Mouse (Mus musculus) hindbrain, embryonic 16.5 days (tissue): ENCODE data around the gene Gramd4. TPM values are rescaled to one million over a fixed set of nuclear protein-coding genes. Genes with fewer than 3 reads are reported as not detected.

ENCODE experiments used
- ATAC-seq: fragments of 200-750 bp; cut with Nextera tagmentation; 2 replicates; pipeline ENCODE4 v1.8.0; 2017; ENCODE audit warnings: moderate TSS enrichment, moderate library complexity
- H3K27ac ChIP-seq: fragments of 300-500 bp; sonication (generic); 2 replicates; pipeline ENCODE4 v1.5.1; 2014; ENCODE audit warnings: low read depth, mild to moderate bottlenecking, control low read depth, low read length, moderate library complexity
- H3K27me3 ChIP-seq: fragments of 300-500 bp; sonication (generic); replicated peaks from 2 replicates; pipeline ENCODE4 v1.6.1; 2014; ENCODE audit warnings: low read length; ENCODE audit not compliant: control insufficient read depth, insufficient read depth
- H3K36me3 ChIP-seq: fragments of 300-500 bp; sonication (generic); 2 replicates; pipeline ENCODE4 v1.6.1; 2014; ENCODE audit warnings: mild to moderate bottlenecking, low read length, moderate library complexity, mixed read lengths; ENCODE audit not compliant: control insufficient read depth, insufficient read depth
- H3K4me1 ChIP-seq: fragments of 300-500 bp; sonication (generic); 2 replicates; pipeline ENCODE4 v1.6.1; 2014; ENCODE audit warnings: low read depth, low read length; ENCODE audit not compliant: control insufficient read depth, insufficient read depth
- H3K4me2 ChIP-seq: fragments of 300-500 bp; sonication (generic); 2 replicates; pipeline ENCODE4 v1.6.1; 2014; ENCODE audit warnings: mild to moderate bottlenecking, low read length, control low read depth, moderate library complexity
- H3K4me3 ChIP-seq: fragments of 300-500 bp; sonication (generic); 2 replicates; pipeline ENCODE4 v1.5.1; 2014; ENCODE audit warnings: mild to moderate bottlenecking, low read length, control low read depth, moderate library complexity
- H3K9ac ChIP-seq: fragments of 300-500 bp; sonication (generic); 2 replicates; pipeline ENCODE4 v1.6.1; 2014; ENCODE audit warnings: low read depth, mild to moderate bottlenecking, control low read depth, low read length, moderate library complexity
- H3K9me3 ChIP-seq: fragments of 300-500 bp; sonication (generic); 2 replicates; pipeline ENCODE4 v1.6.1; 2014; ENCODE audit warnings: mild to moderate bottlenecking, low read length, moderate library complexity; ENCODE audit not compliant: control insufficient read depth
- WGBS: fragments of 180-500 bp; shearing (Covaris S2); extraction: QIAGEN DNeasy Blood & Tissue Kit; methylation state at CpG from one replicate; pipeline ENCODE4 v1.1.7; 2014; 5-methylcytosine and 5-hydroxymethylcytosine counted together
- polyA plus RNA-seq: library from polyadenylated mRNA; unstranded; fragments of >200 nt; fragmentation: Nextera tagmentation; extraction: Ambion mirVana; gene quantifications from 2 replicates; pipeline ENCODE4 v1.2.1, GENCODE M21; 2015

Gramd4 gene
- polyA plus RNA-seq = 18.4 and 30.4 TPM in 2 replicates

GRCm38 (mm10) chr15:86057413-86057812 is at the start of gene Gramd4:
Gene Gramd4 (plus strand): TSS chr15:86057695.
- Histone ChIP-seq H3K9me3 (no peaks in the 10 kb centered on the region), H3K9ac (peak within 1 kb of the TSS; percentile 99), H3K4me1 (peaks cover 38% of the 10 kb centered on the region), H3K4me2 (peak within 1 kb of the TSS; percentile 80), H3K27me3 (no peaks in the 10 kb centered on the region), H3K27ac (peak within 1 kb of the TSS; percentile 93), H3K4me3 (peak within 1 kb of the TSS; percentile 78), H3K36me3 (no peaks in the 10 kb centered on the region)
- ATAC-seq = 0 out of 2 replicates have a peak, but pooled peaks have one; percentile 9
- 23% methylated on average over 6 of the region's 6 CpGs for WGBS

GRCm38 (mm10) chr15:86013130-86013529 is 44.4 kb upstream of the Gramd4 start:
- ATAC-seq = peak; percentile 62; the same call in 1 of the 2 replicates
- no peak overlapping the region for H3K27ac ChIP-seq
- 21% methylated on average over 2 of the region's 2 CpGs for WGBS
- H3K9ac ChIP-seq = no peak overlapping the region
- H3K4me2 ChIP-seq = no peak overlapping the region
- peaks cover 8% of the 10 kb centered on the region for H3K4me1 ChIP-seq
- H3K36me3 ChIP-seq = no peaks in the 10 kb centered on the region
- H3K4me3 ChIP-seq = no peak overlapping the region
- no peaks in the 10 kb centered on the region for H3K9me3 ChIP-seq
- no peaks in the 10 kb centered on the region for H3K27me3 ChIP-seq

GRCm38 (mm10) chr15:86013656-86014055 is 43.8 kb upstream of the Gramd4 start:
- Histone ChIP-seq H3K4me3 (no peak overlapping the region), H3K9ac (no peak overlapping the region), H3K4me1 (peaks cover 8% of the 10 kb centered on the region), H3K4me2 (no peak overlapping the region), H3K27ac (no peak overlapping the region), H3K36me3 (no peaks in the 10 kb centered on the region), H3K9me3 (no peaks in the 10 kb centered on the region), H3K27me3 (no peaks in the 10 kb centered on the region)
- no peak for ATAC-seq
- 18% methylated on average over 10 of the region's 10 CpGs for WGBS

GRCm38 (mm10) chr15:86015026-86015425 is 42.5 kb upstream of the Gramd4 start:
- H3K27ac ChIP-seq = no peak overlapping the region
- no peaks in the 10 kb centered on the region for H3K36me3 ChIP-seq
- H3K9ac ChIP-seq = no peak overlapping the region
- no peak overlapping the region for H3K4me2 ChIP-seq
- H3K9me3 ChIP-seq = peaks cover 3% of the 10 kb centered on the region; the same call in 1 of the 2 replicates
- ATAC-seq = no peak
- H3K4me1 ChIP-seq = peaks cover 8% of the 10 kb centered on the region
- H3K4me3 ChIP-seq = no peak overlapping the region
- 74% methylated on average over 7 of the region's 7 CpGs for WGBS
- H3K27me3 ChIP-seq = no peaks in the 10 kb centered on the region

GRCm38 (mm10) chr15:86015860-86016541 is 41.5 kb upstream of the Gramd4 start:
- 68% methylated on average over 13 of the region's 13 CpGs for WGBS

GRCm38 (mm10) chr15:86017336-86017735 is 40.2 kb upstream of the Gramd4 start:
- Histone ChIP-seq H3K9ac (no peak overlapping the region), H3K4me3 (no peak overlapping the region), H3K36me3 (no peaks in the 10 kb centered on the region), H3K27me3 (no peaks in the 10 kb centered on the region), H3K27ac (no peak overlapping the region), H3K4me2 (no peak overlapping the region), H3K4me1 (peaks cover 10% of the 10 kb centered on the region), H3K9me3 (peaks cover 3% of the 10 kb centered on the region; the same call in 1 of the 2 replicates)
- 94% methylated on average over 6 of the region's 6 CpGs for WGBS
- ATAC-seq = no peak

More at GRCm38 (mm10) chr15:86015860-86016541, 41.5 kb upstream of the Gramd4 start:
- Histone ChIP-seq H3K4me2 (no peak overlapping the region), H3K9me3 (peaks cover 3% of the 10 kb centered on the region; the same call in 1 of the 2 replicates), H3K27me3 (no peaks in the 10 kb centered on the region), H3K27ac (no peak overlapping the region), H3K4me1 (peaks cover 10% of the 10 kb centered on the region), H3K9ac (no peak overlapping the region), H3K4me3 (no peak overlapping the region), H3K36me3 (no peaks in the 10 kb centered on the region)
- ATAC-seq = no peak

- Histone ChIP-seq H3K4me3 (no peak overlapping the region), H3K4me2 (no peak overlapping the region), H3K36me3 (no peaks in the 10 kb centered on the region), H3K4me1 (0 out of 2 replicates have a peak, but pooled peaks cover 2% of the 10 kb centered on the region), H3K9ac (no peak overlapping the region), H3K27ac (no peak overlapping the region), H3K9me3 (peaks cover 3% of the 10 kb centered on the region; the same call in 1 of the 2 replicates), H3K27me3 (no peaks in the 10 kb centered on the region)
- ATAC-seq = no peak
- 93% methylated on average over 5 of the region's 5 CpGs for WGBS
Observed at GRCm38 (mm10) chr15:86018753-86019512, 38.6 kb upstream of the Gramd4 start.

GRCm38 (mm10) chr15:86020008-86020407 is 37.5 kb upstream of the Gramd4 start:
- Histone ChIP-seq H3K27ac (no peak overlapping the region), H3K9ac (no peak overlapping the region), H3K27me3 (no peaks in the 10 kb centered on the region), H3K9me3 (peaks cover 3% of the 10 kb centered on the region; the same call in 1 of the 2 replicates), H3K4me1 (0 out of 2 replicates have a peak, but pooled peaks cover 2% of the 10 kb centered on the region), H3K4me3 (no peak overlapping the region), H3K4me2 (no peak overlapping the region), H3K36me3 (no peaks in the 10 kb centered on the region)
- 76% methylated on average over 8 of the region's 8 CpGs for WGBS
- ATAC-seq = no peak

- 84% methylated on average over 9 of the region's 9 CpGs for WGBS
- no peak for ATAC-seq
- Histone ChIP-seq H3K9me3 (peaks cover 3% of the 10 kb centered on the region; the same call in 1 of the 2 replicates), H3K9ac (no peak overlapping the region), H3K27me3 (no peaks in the 10 kb centered on the region), H3K4me2 (no peak overlapping the region), H3K27ac (no peak overlapping the region), H3K4me3 (no peak overlapping the region), H3K4me1 (0 out of 2 replicates have a peak, but pooled peaks cover 2% of the 10 kb centered on the region), H3K36me3 (no peaks in the 10 kb centered on the region)
Observed at GRCm38 (mm10) chr15:86021301-86021700, 36.2 kb upstream of the Gramd4 start.
